Mouse (Mus musculus) layer of hippocampus, postnatal 10 days (tissue): ENCODE data around the gene Adh1. TPM values are rescaled to one million over a fixed set of nuclear protein-coding genes. Genes with fewer than 3 reads are reported as not detected.
A peak's percentile ranks its signal among the peaks of the same experiment; 100 is the strongest.

Experiments
- DNase-seq, 2 experiments: peaks; one replicate each; pipeline ENCODE4 v3.0.0; 2021; ENCODE audit warnings: low spot score in 2 of 2
- long read RNA-seq: library from polyadenylated mRNA; stranded (forward); transcript quantifications from one replicate; pipeline ENCODE4 v2.0.0, GENCODE M21; 2023
- total RNA-seq, 2 experiments: library from RNA; stranded (reverse); gene quantifications; 2 replicates each; pipeline ENCODE4 v1.2.3; 2021

Gene Adh1
- total RNA-seq: 1 to 10 TPM; 1.4 to 1.7 TPM
- long read RNA-seq: 0 reads

GRCm38 (mm10) chr3:138260721-138261669 lies at the start of gene Adh1:
TSS of gene Adh1 (plus strand) at chr3:138260991.
- no peak for DNase-seq

- DNase-seq: no peak
Measured at GRCm38 (mm10) chr3:138212431-138212951, 48.3 kb upstream of the Adh1 start.

- no peak for DNase-seq
Measured at GRCm38 (mm10) chr3:138215395-138215989, 45.3 kb upstream of the Adh1 start.

DNA sequence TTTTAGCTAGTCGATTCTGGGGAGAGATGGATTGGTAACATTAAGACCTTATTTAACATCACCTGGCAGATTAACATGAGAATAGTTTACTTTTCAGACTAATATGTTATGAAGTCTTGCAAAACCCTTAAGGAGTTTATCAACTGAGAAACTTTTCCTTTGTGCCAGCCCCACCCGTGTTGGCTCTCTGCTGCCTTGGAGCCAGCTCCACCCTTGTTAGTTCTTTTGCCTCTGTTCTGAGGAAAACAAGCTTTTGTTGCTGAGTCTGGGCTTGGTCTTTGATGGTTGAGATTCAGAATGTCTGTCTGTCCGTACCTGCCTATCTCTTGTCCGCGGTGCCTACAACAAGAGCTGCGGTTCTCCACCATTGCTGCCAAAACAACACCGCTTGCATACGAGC lies 44.7 kb upstream of the Adh1 start:
- DNase-seq: no peak

DNA sequence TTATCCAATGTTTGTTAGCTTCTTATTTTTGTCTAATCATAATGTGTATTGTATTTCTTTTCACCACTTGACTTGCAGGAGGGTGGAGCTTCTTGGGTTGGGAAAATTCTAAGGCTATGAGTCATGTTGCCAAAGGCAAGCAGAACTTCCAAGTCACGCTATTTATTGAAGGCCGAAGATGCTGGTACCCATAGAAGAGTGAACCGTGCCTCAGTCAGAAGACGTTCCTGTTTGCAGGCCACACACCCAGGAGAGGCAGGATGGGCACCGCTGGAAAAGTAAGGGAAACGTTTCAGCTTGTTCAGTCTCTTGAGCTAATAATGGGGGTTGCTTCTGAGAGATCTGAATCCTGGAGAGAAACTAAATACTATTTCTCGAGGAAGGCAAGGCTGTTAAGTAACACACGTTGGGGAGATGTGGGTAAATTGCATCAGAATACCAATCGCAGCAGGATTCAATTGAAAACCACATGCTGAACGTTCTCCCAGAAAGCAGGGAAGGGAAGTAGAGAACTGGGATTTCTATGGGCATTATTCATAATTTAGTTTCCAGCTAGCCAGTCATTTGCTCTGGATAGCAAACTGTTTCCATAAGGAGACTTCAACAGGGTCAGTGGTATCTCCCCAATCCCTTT lies 43.0 kb upstream of the Adh1 start, which contains the start of gene Adh7:
Adh7 (plus strand) TSS at position 130 of the 634 bp plus-strand sequence.
- DNase-seq: no peak

GRCm38 (mm10) chr3:138221116-138221515 lies 39.7 kb upstream of the Adh1 start:
- DNase-seq: no peak

DNA sequence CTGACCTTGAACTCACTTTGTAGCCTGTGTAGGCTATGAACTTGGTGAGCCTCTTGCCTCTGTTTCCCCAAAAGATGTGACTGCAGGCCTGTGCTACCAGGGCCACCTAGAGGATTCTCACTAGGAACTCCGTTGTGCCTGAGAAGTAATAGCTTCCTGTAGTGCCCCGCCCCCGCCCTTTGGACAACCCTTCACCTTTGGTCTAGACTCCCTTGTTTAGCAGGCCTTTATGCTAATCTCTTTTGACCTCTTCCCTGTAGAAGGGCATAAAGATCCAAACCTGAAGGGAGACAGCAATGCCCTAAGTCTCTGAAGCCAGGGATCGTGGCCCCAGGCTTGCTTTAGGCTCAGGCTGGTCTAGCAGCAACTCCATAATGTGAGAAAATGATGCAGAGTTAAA lies 38.3 kb upstream of the Adh1 start:
- no peak for DNase-seq

GRCm38 (mm10) chr3:138222952-138223351 lies 37.8 kb upstream of the Adh1 start:
- peak; percentile 51 to 54 for DNase-seq

- no peak for DNase-seq
Measured at GRCm38 (mm10) chr3:138224363-138224954, 36.3 kb upstream of the Adh1 start.

GRCm38 (mm10) chr3:138225331-138225730 lies 35.5 kb upstream of the Adh1 start:
- no peak for DNase-seq

DNA sequence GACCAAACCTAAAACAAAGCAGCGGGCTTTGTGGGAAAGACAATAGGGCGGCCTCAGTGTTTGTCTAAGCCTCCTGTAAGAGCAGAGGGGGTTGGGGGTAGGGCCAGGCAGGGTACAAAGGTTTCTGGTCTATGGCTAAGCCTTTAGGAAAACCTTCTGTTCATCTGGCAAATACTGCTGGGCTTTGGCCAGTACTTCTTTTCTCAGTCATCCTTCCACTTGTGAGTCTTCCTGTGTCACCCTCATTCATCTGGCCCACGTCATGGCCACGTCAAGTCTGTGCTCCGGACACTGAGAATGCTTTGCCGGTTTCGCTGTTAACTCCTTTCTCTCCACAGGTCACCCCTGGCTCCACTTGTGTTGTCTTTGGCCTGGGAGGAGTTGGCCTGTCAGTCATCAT lies 34.9 kb upstream of the Adh1 start:
- no peak for DNase-seq

DNA sequence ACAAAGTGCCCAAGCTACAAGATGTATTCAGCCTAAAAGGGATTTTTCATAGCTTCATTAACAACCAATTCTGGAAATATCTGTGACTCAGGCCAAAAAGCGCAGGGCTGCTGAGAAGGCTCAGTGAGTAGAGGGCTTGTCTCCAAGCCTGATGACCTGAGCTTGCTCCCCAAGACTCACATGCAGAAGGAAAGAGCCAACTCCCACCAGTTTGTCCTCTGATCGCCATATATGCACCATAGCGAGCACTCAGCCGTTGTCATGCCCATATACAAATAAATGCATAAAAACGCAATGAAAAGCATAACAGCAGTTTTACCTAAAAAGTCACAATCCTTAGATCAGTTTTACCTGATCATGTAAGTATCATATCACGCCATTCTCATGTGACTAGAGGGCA lies 34.3 kb upstream of the Adh1 start:
- DNase-seq: no peak

GRCm38 (mm10) chr3:138227082-138227481 lies 33.7 kb upstream of the Adh1 start:
- no peak for DNase-seq

GRCm38 (mm10) chr3:138227782-138228181 lies 33.0 kb upstream of the Adh1 start:
- DNase-seq: no peak

GRCm38 (mm10) chr3:138229448-138229847 lies 31.3 kb upstream of the Adh1 start:
- no peak for DNase-seq

DNA sequence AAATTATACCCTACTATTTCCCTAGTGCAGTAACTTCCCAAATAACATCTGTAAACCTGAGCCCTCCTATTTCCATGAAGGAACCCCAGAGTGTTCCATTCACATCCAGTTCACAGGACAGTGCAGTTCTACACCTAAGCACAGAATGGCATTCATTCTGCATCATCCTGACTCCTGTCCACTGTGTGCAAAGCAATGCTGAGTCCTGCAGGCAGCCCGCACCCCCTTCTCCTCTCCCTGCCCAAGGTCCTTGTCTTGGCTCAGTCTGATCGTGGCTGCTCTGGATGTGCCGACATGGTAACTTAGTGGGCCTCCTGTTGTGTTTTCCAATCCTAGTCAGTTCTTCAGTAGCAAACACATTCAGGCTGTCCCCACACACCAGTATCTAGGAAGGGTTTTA lies 30.5 kb upstream of the Adh1 start:
- DNase-seq: no peak

DNA sequence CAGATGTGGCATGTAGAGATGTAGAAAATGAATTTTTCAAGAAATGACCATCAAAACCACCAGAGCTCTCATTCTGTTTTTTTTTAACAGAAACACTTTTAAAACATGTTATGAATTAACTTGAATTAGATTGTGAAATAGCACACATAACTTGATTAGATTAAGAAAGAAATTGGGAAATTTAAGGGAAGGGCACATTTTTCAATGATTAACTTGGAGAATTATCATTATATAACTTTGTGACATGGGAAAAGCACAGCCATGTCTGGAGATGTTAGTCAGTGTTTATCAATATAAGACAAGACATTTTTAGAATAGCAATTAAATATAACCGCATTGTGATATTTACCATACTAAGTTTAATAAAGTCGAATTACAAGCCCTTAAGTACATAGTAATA lies 29.3 kb upstream of the Adh1 start:
- DNase-seq: no peak

GRCm38 (mm10) chr3:138236546-138237163 lies 24.1 kb upstream of the Adh1 start:
- no peak for DNase-seq

DNA sequence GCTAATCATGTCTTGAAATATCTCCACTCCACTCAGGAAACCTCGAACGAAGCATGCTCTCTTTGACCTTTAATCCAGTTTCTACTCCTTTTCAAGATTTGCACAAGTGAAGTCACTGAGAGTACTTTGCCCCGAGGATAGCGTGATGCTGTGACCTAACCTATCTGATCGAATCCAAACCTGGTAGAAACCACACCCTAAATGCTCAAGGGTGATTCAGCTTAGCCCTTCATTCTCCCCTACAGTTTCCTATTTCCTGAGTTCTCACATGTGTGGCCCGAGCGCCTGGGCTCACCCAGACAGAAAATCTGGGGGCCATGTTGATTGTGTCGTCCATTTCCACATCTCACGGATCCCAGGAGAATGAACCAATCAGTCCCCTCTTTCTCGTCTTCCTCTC lies 22.7 kb upstream of the Adh1 start:
- no peak for DNase-seq

DNA sequence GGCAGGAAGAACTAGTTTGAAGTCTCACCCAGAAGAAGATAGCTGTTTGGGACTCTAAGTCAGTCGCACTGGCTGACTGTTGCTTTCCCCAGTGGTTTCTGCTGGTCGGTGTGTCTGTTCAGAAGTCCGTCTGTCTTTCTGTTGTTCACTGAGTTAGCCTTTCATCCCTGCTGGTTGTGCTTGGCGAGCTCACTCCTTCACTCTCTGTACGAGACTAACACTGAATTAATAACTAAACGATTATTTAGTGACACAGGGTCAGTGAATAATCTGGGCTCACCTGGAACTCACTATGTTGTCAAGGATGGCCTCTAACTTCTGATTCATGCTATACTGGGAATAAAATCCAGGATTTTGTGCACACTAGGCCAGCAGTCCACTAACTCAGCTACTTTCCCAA lies 21.3 kb upstream of the Adh1 start:
- no peak for DNase-seq

GRCm38 (mm10) chr3:138240411-138240810 lies 20.4 kb upstream of the Adh1 start:
- no peak for DNase-seq
